Mouse (Mus musculus) hindbrain, embryonic 10.5 days (tissue): ENCODE data around the gene Bcam. TPM values are rescaled to one million over a fixed set of nuclear protein-coding genes. Genes with fewer than 3 reads are reported as not detected.

Experiments used
- DNase-seq: peaks from one replicate; pipeline ENCODE4 v3.0.0-alpha.2; 2017; ENCODE audit warnings: low spot score
- H3K27ac ChIP-seq: fragments of 300-500 bp; sonication (generic); 2 replicates; pipeline ENCODE4 v1.5.1; 2016; ENCODE audit warnings: mild to moderate bottlenecking, moderate library complexity
- H3K27me3 ChIP-seq: fragments of 300-500 bp; sonication (generic); 2 replicates; pipeline ENCODE4 v1.6.1; 2016; ENCODE audit warnings: mild to moderate bottlenecking; ENCODE audit not compliant: poor library complexity, insufficient read depth, severe bottlenecking
- H3K36me3 ChIP-seq: fragments of 300-500 bp; sonication (generic); 2 replicates; pipeline ENCODE4 v1.6.1; 2016; ENCODE audit warnings: mild to moderate bottlenecking, moderate library complexity
- H3K4me1 ChIP-seq: fragments of 300-500 bp; sonication (generic); replicated peaks from 2 replicates; pipeline ENCODE4 v1.6.1; 2016; ENCODE audit warnings: mild to moderate bottlenecking
- H3K4me3 ChIP-seq: fragments of 300-500 bp; sonication (generic); 2 replicates; pipeline ENCODE4 v1.5.1; 2016; ENCODE audit warnings: mild to moderate bottlenecking, moderate library complexity
- H3K9me3 ChIP-seq: fragments of 300-500 bp; sonication (generic); 2 replicates; pipeline ENCODE4 v1.6.1; 2016; ENCODE audit warnings: mild to moderate bottlenecking, moderate library complexity
- WGBS: fragments of 180-500 bp; shearing (Covaris S2); methylation state at CpG from one replicate; pipeline ENCODE4 v1.1.7; 2016; 5-methylcytosine and 5-hydroxymethylcytosine counted together
- polyA plus RNA-seq: library from polyadenylated mRNA; unstranded; fragments of >200 nt; fragmentation: Nextera tagmentation; extraction: Ambion mirVana; gene quantifications from 2 replicates; pipeline ENCODE4 v1.2.1, GENCODE M21; 2016

The Bcam gene
- polyA plus RNA-seq: 46.8 and 57.3 TPM in 2 replicates

- Histone ChIP-seq H3K27me3 (peaks cover 43% of the 10 kb centered on the region), H3K4me1 (peaks cover 32% of the 10 kb centered on the region), H3K4me3 (peak within 1 kb of the TSS; percentile 54), H3K36me3 (no peaks in the 10 kb centered on the region), H3K9me3 (no peaks in the 10 kb centered on the region), H3K27ac (peak within 1 kb of the TSS; percentile 83)
- WGBS: 1% methylated on average over 9 of the region's 9 CpGs
- DNase-seq: peak; percentile 63
Observed at GRCm38 (mm10) chr7:19770984-19771391, at the start of gene Bcam. Bcam (minus strand) TSS chr7:19771016.

DNA sequence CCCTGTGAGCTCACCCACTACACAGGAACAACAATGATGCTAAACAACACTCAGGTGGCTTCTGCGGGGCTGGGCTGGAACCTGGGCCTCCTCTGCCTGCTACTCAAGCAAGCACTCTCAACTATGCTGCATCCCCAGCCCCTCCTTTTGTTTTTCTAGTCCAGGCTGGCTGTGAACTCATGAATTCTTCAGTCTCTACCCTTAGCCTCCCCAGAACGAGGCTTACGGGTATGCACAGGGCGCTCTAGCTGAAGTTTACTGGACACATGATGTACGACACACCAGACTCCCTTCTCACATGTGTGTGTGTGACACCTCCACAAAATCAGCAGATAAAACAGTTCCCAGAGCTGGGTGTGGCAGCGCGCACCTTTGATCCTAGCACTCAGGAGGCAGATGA is 48.1 kb upstream of the Bcam start:
- no peak for DNase-seq

GRCm38 (mm10) chr7:19818440-19818839 is 47.6 kb upstream of the Bcam start:
- H3K27me3 ChIP-seq: peaks cover 99% of the 10 kb centered on the region
- no peaks in the 10 kb centered on the region for H3K36me3 ChIP-seq
- no peak overlapping the region for H3K4me3 ChIP-seq
- DNase-seq: no peak
- H3K4me1 ChIP-seq: peaks cover 39% of the 10 kb centered on the region
- 87% methylated on average over 5 of the region's 5 CpGs for WGBS
- no peak overlapping the region for H3K27ac ChIP-seq
- peaks cover 23% of the 10 kb centered on the region for H3K9me3 ChIP-seq

More for the DNA sequence above, 48.1 kb upstream of the Bcam start:
- no peak overlapping the region for H3K4me3 ChIP-seq
- 88% methylated on average over 7 of the region's 7 CpGs for WGBS
- peaks cover 43% of the 10 kb centered on the region for H3K4me1 ChIP-seq
- H3K9me3 ChIP-seq: peaks cover 23% of the 10 kb centered on the region
- H3K27ac ChIP-seq: no peak overlapping the region
- peaks cover 99% of the 10 kb centered on the region for H3K27me3 ChIP-seq
- H3K36me3 ChIP-seq: no peaks in the 10 kb centered on the region

- 6% methylated on average over 15 of the region's 15 CpGs for WGBS
- DNase-seq: peak; percentile 63
- peak overlapping the region; percentile 54 for H3K4me3 ChIP-seq
- H3K27me3 ChIP-seq: peaks cover 99% of the 10 kb centered on the region
- H3K9me3 ChIP-seq: peaks cover 21% of the 10 kb centered on the region
- H3K27ac ChIP-seq: peak overlapping the region; percentile 70
- no peaks in the 10 kb centered on the region for H3K36me3 ChIP-seq
- peaks cover 33% of the 10 kb centered on the region for H3K4me1 ChIP-seq
Observed at GRCm38 (mm10) chr7:19817382-19818105, 46.7 kb upstream of the Bcam start.

GRCm38 (mm10) chr7:19816224-19816771 is 45.5 kb upstream of the Bcam start:
- Histone ChIP-seq H3K27ac (peak overlapping the region; percentile 64), H3K36me3 (no peaks in the 10 kb centered on the region), H3K27me3 (peaks cover 99% of the 10 kb centered on the region), H3K9me3 (peaks cover 16% of the 10 kb centered on the region), H3K4me3 (peak overlapping the region; percentile 54), H3K4me1 (peaks cover 29% of the 10 kb centered on the region)
- under 1% methylated on average over 27 of the region's 28 CpGs for WGBS
- DNase-seq: peak; percentile 68

GRCm38 (mm10) chr7:19815296-19816223 is 44.7 kb upstream of the Bcam start:
- no peaks in the 10 kb centered on the region for H3K36me3 ChIP-seq
- H3K27me3 ChIP-seq: peaks cover 99% of the 10 kb centered on the region
- peaks cover 34% of the 10 kb centered on the region for H3K4me1 ChIP-seq
- H3K27ac ChIP-seq: peak overlapping the region; percentile 64; the same call in 1 of the 2 replicates
- WGBS: 23% methylated on average over 17 of the region's 17 CpGs
- no peak for DNase-seq
- H3K4me3 ChIP-seq: peak overlapping the region; percentile 54
- H3K9me3 ChIP-seq: peaks cover 11% of the 10 kb centered on the region

DNA sequence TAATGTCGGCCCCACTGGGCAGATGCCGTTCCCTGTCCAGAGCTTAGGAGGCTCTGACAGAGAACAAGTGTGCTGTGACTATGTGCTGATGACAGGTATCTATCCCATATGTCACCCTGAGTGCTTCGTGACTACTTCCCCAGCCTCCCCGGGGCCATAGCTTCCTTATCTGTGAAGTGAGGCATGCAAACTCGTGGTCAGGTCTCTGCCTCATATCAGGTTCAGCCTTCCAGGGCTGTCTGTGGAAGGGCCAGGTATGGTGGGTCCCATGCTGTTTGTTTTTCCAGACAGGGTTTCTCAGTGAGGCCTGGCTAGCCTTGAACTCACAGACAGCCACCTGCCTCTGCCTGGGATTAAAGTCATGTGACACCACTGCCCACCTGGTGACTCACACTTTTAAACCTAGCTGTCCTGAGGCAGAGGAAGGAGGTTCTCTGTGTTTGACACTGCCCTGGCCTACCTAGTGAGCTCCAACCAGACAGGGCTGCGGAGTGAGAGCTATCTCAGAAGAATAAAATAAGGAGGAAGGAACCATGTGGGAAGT is 42.8 kb upstream of the Bcam start:
- peaks cover 44% of the 10 kb centered on the region for H3K4me1 ChIP-seq
- WGBS: 81% methylated on average over 6 of the region's 6 CpGs
- DNase-seq: no peak
- H3K4me3 ChIP-seq: no peak overlapping the region
- H3K9me3 ChIP-seq: peaks cover 3% of the 10 kb centered on the region; the same call in 1 of the 2 replicates
- H3K36me3 ChIP-seq: no peaks in the 10 kb centered on the region
- H3K27ac ChIP-seq: no peak overlapping the region
- H3K27me3 ChIP-seq: peaks cover 100% of the 10 kb centered on the region

- Histone ChIP-seq H3K27ac (no peak overlapping the region), H3K4me3 (no peak overlapping the region), H3K9me3 (peaks cover 3% of the 10 kb centered on the region; the same call in 1 of the 2 replicates), H3K27me3 (peaks cover 100% of the 10 kb centered on the region), H3K36me3 (no peaks in the 10 kb centered on the region), H3K4me1 (peaks cover 45% of the 10 kb centered on the region)
- 79% methylated on average over 4 of the region's 4 CpGs for WGBS
- DNase-seq: no peak
Observed at GRCm38 (mm10) chr7:19813161-19813560, 42.3 kb upstream of the Bcam start.

DNA sequence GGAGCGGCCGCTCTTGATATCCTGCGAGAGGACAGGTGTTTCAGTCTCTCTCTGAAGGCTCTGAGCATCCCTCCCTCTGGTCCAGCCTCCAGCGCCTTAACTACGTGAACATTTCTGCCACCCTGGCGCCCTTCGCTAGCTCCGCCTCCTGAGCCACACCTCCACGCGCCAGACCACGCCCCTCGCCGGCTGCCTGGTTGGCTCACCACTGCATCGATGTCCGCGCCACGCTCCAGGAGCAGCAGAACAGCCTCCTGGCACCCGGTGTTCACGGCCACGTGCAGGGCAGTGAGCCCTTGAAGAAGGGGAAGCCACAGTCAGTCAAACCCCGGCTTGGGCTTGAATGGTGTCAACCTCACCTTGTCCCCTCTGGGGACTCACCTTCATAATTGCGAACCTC is 40.3 kb upstream of the Bcam start:
- peak; percentile 37 for DNase-seq
- H3K27me3 ChIP-seq: peaks cover 81% of the 10 kb centered on the region
- WGBS: 2% methylated on average over 22 of the region's 22 CpGs
- H3K9me3 ChIP-seq: peaks cover 3% of the 10 kb centered on the region; the same call in 1 of the 2 replicates
- peaks cover 27% of the 10 kb centered on the region for H3K4me1 ChIP-seq
- no peaks in the 10 kb centered on the region for H3K36me3 ChIP-seq
- peak overlapping the region; percentile 32 for H3K4me3 ChIP-seq
- H3K27ac ChIP-seq: no peak overlapping the region

DNA sequence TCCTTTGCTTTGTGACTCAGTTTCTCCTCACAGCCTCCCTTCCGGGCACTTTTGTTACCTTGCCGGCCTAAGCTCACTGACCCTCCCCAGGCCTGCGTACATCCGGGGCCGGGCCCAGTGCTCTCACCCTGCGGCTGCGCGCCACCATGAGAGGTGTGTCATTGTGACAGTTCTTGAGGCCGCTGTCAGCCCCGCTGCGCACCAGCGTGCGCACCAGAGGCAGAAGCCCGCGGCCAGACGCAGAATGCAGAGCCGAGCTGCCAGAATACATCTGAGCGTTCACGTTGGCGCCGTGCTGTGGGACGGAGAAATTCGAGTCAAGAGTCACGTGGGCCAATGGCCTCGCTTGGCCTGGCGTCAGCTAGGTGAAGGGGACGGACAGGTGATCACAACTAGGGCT is 38.6 kb upstream of the Bcam start:
- Histone ChIP-seq H3K36me3 (no peaks in the 10 kb centered on the region), H3K9me3 (peaks cover 5% of the 10 kb centered on the region; the same call in 1 of the 2 replicates), H3K4me3 (peak overlapping the region; percentile 42), H3K4me1 (peaks cover 18% of the 10 kb centered on the region), H3K27ac (no peak overlapping the region; the same call in 1 of the 2 replicates), H3K27me3 (peaks cover 64% of the 10 kb centered on the region)
- peak; percentile 31 for DNase-seq
- WGBS: 2% methylated on average over 27 of the region's 27 CpGs

DNA sequence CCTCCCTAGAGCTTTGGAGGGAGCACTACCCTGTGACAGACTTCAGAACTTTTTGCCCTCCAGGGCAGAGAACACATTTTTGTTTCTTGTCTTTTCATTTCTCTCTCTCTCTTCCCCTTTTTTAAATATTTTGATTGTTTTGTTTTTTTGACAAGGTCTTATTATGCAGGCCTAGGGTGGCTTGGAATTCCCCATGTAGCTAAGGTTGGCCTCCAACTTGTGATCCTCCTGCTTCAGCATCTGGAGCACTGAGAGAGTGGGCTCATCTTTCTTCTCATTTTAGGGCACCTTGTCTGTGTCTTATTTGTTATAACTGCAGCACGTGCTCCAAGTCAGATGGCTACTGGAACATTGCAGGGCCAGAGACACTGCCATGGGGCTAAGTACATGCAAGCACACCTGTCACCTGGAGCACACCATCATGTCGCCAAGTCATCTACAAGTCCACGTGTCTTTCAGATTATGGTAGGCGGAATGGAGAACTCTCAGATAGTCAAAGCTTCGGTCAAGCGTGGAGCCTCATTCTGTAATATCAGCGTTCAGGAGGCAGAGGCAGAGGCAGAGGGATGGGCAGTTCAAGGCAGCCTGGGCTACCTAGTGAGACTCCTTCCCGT is 35.6 kb upstream of the Bcam start:
- Histone ChIP-seq H3K27ac (no peak overlapping the region), H3K36me3 (no peaks in the 10 kb centered on the region), H3K4me1 (peaks cover 18% of the 10 kb centered on the region), H3K4me3 (no peak overlapping the region), H3K9me3 (peaks cover 5% of the 10 kb centered on the region; the same call in 1 of the 2 replicates), H3K27me3 (peaks cover 39% of the 10 kb centered on the region)
- WGBS: 82% methylated on average over 8 of the region's 8 CpGs
- DNase-seq: no peak

GRCm38 (mm10) chr7:19802995-19803394 is 32.2 kb upstream of the Bcam start:
- no peak overlapping the region for H3K4me3 ChIP-seq
- no peaks in the 10 kb centered on the region for H3K4me1 ChIP-seq
- 24% methylated on average over 7 of the region's 7 CpGs for WGBS
- no peak overlapping the region for H3K27ac ChIP-seq
- peaks cover 4% of the 10 kb centered on the region for H3K27me3 ChIP-seq
- peak; percentile 75 for DNase-seq
- peaks cover 5% of the 10 kb centered on the region; the same call in 1 of the 2 replicates for H3K9me3 ChIP-seq
- no peaks in the 10 kb centered on the region for H3K36me3 ChIP-seq
